Mouse (Mus musculus): ENCODE data around the gene Tsc1.

Gene Tsc1

GRCm38 (mm10) chr2:28730676-28731075 is 89.6 kb downstream of the Tsc1 start:
- no peak for DNase-seq (ENCODE audit: low spot score in 2 of 2)

GRCm38 (mm10) chr2:28737112-28737511 is 96.1 kb downstream of the Tsc1 start:
- no peak for DNase-seq (ENCODE audit: low spot score in 2 of 2)

- DNase-seq (ENCODE audit: low spot score in 2 of 2), result no peak
Measured at GRCm38 (mm10) chr2:28740159-28740558, 99.1 kb downstream of the Tsc1 start.
